Mouse (Mus musculus): Measurements from ENCODE around the gene Tm9sf3. TPM values are rescaled to one million over a fixed set of nuclear protein-coding genes. Genes with fewer than 3 reads are reported as not detected.

The Tm9sf3 gene
- polyA plus RNA-seq, 1 experiment: 92.8 TPM

- WGBS: 96% methylated on average over 4 of the region's 4 CpGs
- H3K4me3 ChIP-seq (replicated peaks; ENCODE audit: insufficient read depth, low read depth, low read length): no peak overlapping the region
- no peak for DNase-seq
- H3K4me1 ChIP-seq (ENCODE audit: control insufficient read depth, insufficient read depth, low read length): no peaks in the 10 kb centered on the region
- TF ChIP-seq CTCF (IDR thresholded peaks at IDR 0.05; ENCODE audit: borderline replicate concordance, insufficient read depth, low read depth, low read length): no peak
- no peak for TF ChIP-seq POLR2A (IDR thresholded peaks at IDR 0.05; ENCODE audit: borderline replicate concordance, insufficient read depth, low read length)
- H3K27me3 ChIP-seq (ENCODE audit: control insufficient read depth, insufficient read depth, low read length): no peaks in the 10 kb centered on the region
- no peak overlapping the region for H3K27ac ChIP-seq (ENCODE audit: insufficient read depth, low read length)
Observed at GRCm38 (mm10) chr19:41233698-41234097, 30.1 kb downstream of the Tm9sf3 start.

DNA sequence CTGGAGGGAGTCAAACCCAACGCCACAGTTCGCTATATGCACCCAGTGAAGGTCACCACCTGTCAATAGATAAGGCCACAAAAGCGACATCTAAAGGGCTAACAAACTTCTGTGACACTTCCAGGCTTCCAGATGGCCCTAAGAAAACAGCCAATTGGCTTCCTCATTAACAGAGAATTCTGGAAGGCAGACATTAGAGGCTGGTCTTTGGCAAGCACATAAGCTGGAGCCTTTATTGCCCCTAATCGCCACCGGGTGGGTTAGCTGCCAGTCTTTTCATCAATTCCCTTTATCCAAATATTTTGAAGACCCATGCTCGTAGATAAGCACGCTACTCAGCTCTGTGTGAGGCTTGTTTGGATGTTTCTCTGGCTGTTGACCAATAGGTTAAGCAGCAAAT, 55.5 kb downstream of the Tm9sf3 start:
- H3K4me1 ChIP-seq (ENCODE audit: control insufficient read depth, insufficient read depth, low read length): peaks cover 12% of the 10 kb centered on the region
- H3K4me3 ChIP-seq (replicated peaks; ENCODE audit: insufficient read depth, low read depth, low read length): no peak overlapping the region
- WGBS: 21% methylated on average over 7 of the region's 7 CpGs
- H3K27ac ChIP-seq (ENCODE audit: insufficient read depth, low read length): no peak overlapping the region
- no peak for DNase-seq
- no peak for TF ChIP-seq CTCF (IDR thresholded peaks at IDR 0.05; ENCODE audit: borderline replicate concordance, insufficient read depth, low read depth, low read length)
- no peak for TF ChIP-seq POLR2A (IDR thresholded peaks at IDR 0.05; ENCODE audit: borderline replicate concordance, insufficient read depth, low read length)
- no peaks in the 10 kb centered on the region; the same call in 1 of the 2 replicates for H3K27me3 ChIP-seq (ENCODE audit: control insufficient read depth, insufficient read depth, low read length)

- no peak within 1 kb of the TSS for H3K4me3 ChIP-seq (replicated peaks; ENCODE audit: insufficient read depth, low read depth, low read length)
- H3K27me3 ChIP-seq (ENCODE audit: control insufficient read depth, insufficient read depth, low read length): no peaks in the 10 kb centered on the region; the same call in 1 of the 2 replicates
- peaks cover 12% of the 10 kb centered on the region for H3K4me1 ChIP-seq (ENCODE audit: control insufficient read depth, insufficient read depth, low read length)
- WGBS: under 1% methylated on average over 32 of the region's 32 CpGs
- H3K27ac ChIP-seq (ENCODE audit: insufficient read depth, low read length): no peak within 1 kb of the TSS
- TF ChIP-seq CTCF (IDR thresholded peaks at IDR 0.05; ENCODE audit: borderline replicate concordance, insufficient read depth, low read depth, low read length): no peak
- no peak for DNase-seq
Observed at GRCm38 (mm10) chr19:41206811-41207344, 56.9 kb downstream of the Tm9sf3 start, which contains the start of gene Tll2. Tll2 (minus strand) TSS chr19:41206835.

- no peak for DNase-seq
- H3K27me3 ChIP-seq (ENCODE audit: control insufficient read depth, insufficient read depth, low read length): no peaks in the 10 kb centered on the region; the same call in 1 of the 2 replicates
- peaks cover 12% of the 10 kb centered on the region for H3K4me1 ChIP-seq (ENCODE audit: control insufficient read depth, insufficient read depth, low read length)
- WGBS: 1% methylated on average over 46 of the region's 46 CpGs
- TF ChIP-seq POLR2A (IDR thresholded peaks at IDR 0.05; ENCODE audit: borderline replicate concordance, insufficient read depth, low read length) (no peak), CTCF (IDR thresholded peaks at IDR 0.05; ENCODE audit: borderline replicate concordance, insufficient read depth, low read depth, low read length) (no peak)
- H3K27ac ChIP-seq (ENCODE audit: insufficient read depth, low read length): no peak overlapping the region
- H3K4me3 ChIP-seq (replicated peaks; ENCODE audit: insufficient read depth, low read depth, low read length): no peak overlapping the region
Observed at GRCm38 (mm10) chr19:41206041-41206810, 57.6 kb downstream of the Tm9sf3 start.

DNA sequence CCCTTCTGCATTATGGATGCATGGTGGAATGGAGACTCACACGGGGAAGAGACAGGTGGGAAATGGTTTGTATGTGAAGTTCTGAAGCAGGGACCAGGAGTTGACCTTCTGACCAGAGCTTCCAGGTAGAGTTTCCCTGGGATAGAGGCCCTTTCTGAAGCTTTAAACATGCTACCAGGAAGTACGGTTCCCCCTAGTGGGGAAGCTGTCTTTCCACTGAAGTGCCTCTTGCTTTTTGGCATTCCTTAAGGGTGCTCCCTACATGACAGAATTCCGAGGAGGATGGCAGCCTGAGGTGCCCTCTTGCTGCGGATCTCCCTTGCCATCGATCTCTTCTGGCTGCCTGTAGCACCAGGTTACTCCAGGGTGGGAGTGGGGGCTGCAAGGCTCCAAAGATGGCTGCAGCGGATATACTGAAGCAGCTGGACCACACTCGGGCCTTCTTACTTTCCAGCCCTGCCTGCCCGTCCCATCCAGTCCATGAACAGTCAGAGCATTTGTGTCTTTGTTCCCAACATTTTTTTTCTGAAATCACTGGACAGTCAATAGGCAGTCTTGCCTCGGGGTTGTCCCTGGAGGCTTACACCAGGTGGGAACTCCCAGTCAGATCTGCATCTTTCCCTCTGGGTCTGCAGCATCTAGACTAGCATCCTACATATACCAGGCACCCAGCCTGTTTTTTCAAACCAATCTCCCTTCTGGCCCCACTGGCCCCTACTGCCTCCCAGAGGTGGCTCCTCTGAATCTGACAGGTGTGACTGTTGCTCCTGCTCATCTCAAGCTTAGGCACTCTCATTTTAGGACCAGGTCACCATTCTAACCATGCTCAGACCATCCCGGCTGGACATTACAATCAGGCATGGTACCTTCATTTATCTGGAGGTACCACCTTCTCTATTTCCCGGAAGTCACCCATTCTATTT, 59.4 kb downstream of the Tm9sf3 start:
- no peak for TF ChIP-seq POLR2A (IDR thresholded peaks at IDR 0.05; ENCODE audit: borderline replicate concordance, insufficient read depth, low read length)
- TF ChIP-seq CTCF (IDR thresholded peaks at IDR 0.05; ENCODE audit: borderline replicate concordance, insufficient read depth, low read depth, low read length): peak; percentile 30; the same call in 1 of the 2 replicates
- Histone ChIP-seq H3K4me3 (replicated peaks; ENCODE audit: insufficient read depth, low read depth, low read length) (no peak overlapping the region), H3K27ac (ENCODE audit: insufficient read depth, low read length) (no peak overlapping the region), H3K4me1 (ENCODE audit: control insufficient read depth, insufficient read depth, low read length) (peaks cover 12% of the 10 kb centered on the region), H3K27me3 (ENCODE audit: control insufficient read depth, insufficient read depth, low read length) (no peaks in the 10 kb centered on the region; the same call in 1 of the 2 replicates)
- 68% methylated on average over 11 of the region's 11 CpGs for WGBS
- DNase-seq: peak in 1 of 2 experiments; percentile 8

DNA sequence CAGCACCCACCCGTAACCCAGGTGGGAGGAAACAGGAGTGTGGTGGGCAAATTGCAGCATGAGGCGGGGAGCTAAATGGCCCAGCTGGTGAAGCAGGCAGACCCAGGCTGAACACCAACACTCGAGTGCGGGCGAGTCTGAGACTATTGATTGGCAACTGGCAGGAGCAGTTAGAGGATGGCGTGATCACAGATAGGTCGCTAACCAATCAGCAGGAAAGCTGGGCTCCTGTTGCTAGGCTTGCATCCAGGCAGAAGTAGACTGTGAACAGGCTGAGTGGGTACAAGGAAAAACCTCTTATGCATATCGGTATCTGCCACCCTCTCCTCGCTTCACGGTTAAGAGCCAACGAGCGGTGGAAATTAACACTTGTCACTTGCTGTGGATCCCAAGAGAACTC, 66.2 kb downstream of the Tm9sf3 start:
- TF ChIP-seq CTCF (IDR thresholded peaks at IDR 0.05; ENCODE audit: borderline replicate concordance, insufficient read depth, low read depth, low read length): no peak
- no peak for TF ChIP-seq POLR2A (IDR thresholded peaks at IDR 0.05; ENCODE audit: borderline replicate concordance, insufficient read depth, low read length)
- Histone ChIP-seq H3K4me3 (replicated peaks; ENCODE audit: insufficient read depth, low read depth, low read length) (no peak overlapping the region), H3K27ac (ENCODE audit: insufficient read depth, low read length) (no peak overlapping the region), H3K27me3 (ENCODE audit: control insufficient read depth, insufficient read depth, low read length) (no peaks in the 10 kb centered on the region), H3K4me1 (ENCODE audit: control insufficient read depth, insufficient read depth, low read length) (no peaks in the 10 kb centered on the region)
- WGBS: 74% methylated on average over 12 of the region's 12 CpGs
- no peak for DNase-seq

DNA sequence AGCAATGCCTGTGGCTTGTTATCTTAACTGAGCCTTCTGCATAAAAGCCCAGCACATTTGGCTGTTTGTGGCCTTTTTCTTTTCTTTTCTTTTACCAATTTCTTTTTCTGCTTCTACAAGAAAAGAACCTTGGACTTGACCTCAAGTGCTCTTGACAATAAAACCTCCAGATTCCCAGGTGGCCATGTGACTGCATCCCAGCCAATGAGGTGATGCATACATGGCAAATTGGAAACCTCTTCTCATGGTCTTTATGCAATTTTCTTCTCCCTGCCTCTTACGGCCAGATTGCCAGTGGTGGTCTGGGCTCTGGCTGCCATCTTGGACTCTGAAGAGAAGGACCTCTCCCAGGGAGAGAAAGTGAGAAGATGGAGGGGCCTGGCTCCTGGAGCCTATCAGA, 70.4 kb downstream of the Tm9sf3 start:
- no peak overlapping the region for H3K27ac ChIP-seq (ENCODE audit: insufficient read depth, low read length)
- WGBS: 81% methylated on average over 1 of the region's 1 CpGs
- no peaks in the 10 kb centered on the region for H3K4me1 ChIP-seq (ENCODE audit: control insufficient read depth, insufficient read depth, low read length)
- no peak for DNase-seq
- no peak for TF ChIP-seq POLR2A (IDR thresholded peaks at IDR 0.05; ENCODE audit: borderline replicate concordance, insufficient read depth, low read length)
- no peak for TF ChIP-seq CTCF (IDR thresholded peaks at IDR 0.05; ENCODE audit: borderline replicate concordance, insufficient read depth, low read depth, low read length)
- no peaks in the 10 kb centered on the region; the same call in 1 of the 2 replicates for H3K27me3 ChIP-seq (ENCODE audit: control insufficient read depth, insufficient read depth, low read length)
- no peak overlapping the region for H3K4me3 ChIP-seq (replicated peaks; ENCODE audit: insufficient read depth, low read depth, low read length)
